Mouse (Mus musculus) neural tube, embryonic 11.5 days (tissue): Measurements from ENCODE around the gene Socs2. TPM values are rescaled to one million over a fixed set of nuclear protein-coding genes. Genes with fewer than 3 reads are reported as not detected.
A peak's percentile ranks its signal among the peaks of the same experiment; 100 is the strongest.

ENCODE experiments used
- ATAC-seq: fragments of 200-750 bp; cut with Nextera tagmentation; 2 replicates; pipeline ENCODE4 v1.8.0; 2017; ENCODE audit warnings: moderate number of reproducible peaks, mild to moderate bottlenecking, moderate TSS enrichment, moderate library complexity; ENCODE audit not compliant: insufficient read depth, low FRiP score, low TSS enrichment
- DNase-seq: peaks from one replicate; pipeline ENCODE4 v3.0.0-alpha.2; 2015; ENCODE audit warnings: low spot score
- H3K27ac ChIP-seq: fragments of 300-500 bp; sonication (generic); 2 replicates; pipeline ENCODE4 v1.5.1; 2014; ENCODE audit warnings: low read depth, mild to moderate bottlenecking, low read length
- H3K27me3 ChIP-seq: fragments of 300-500 bp; sonication (generic); 2 replicates; pipeline ENCODE4 v1.6.1; 2014; ENCODE audit warnings: mild to moderate bottlenecking, low read length, mixed read lengths; ENCODE audit not compliant: control insufficient read depth, insufficient read depth
- H3K36me3 ChIP-seq: fragments of 300-500 bp; sonication (generic); 2 replicates; pipeline ENCODE4 v1.6.1; 2014; ENCODE audit warnings: mild to moderate bottlenecking, low read length, moderate library complexity, mixed read lengths; ENCODE audit not compliant: control insufficient read depth, insufficient read depth
- H3K4me1 ChIP-seq: fragments of 300-500 bp; sonication (generic); 2 replicates; pipeline ENCODE4 v1.6.1; 2014; ENCODE audit warnings: low read length, mixed read lengths; ENCODE audit not compliant: control insufficient read depth, insufficient read depth
- H3K4me2 ChIP-seq: fragments of 300-500 bp; sonication (generic); 2 replicates; pipeline ENCODE4 v1.6.1; 2014; ENCODE audit warnings: low read depth, mild to moderate bottlenecking, moderate library complexity
- H3K4me3 ChIP-seq: fragments of 300-500 bp; sonication (generic); 2 replicates; pipeline ENCODE4 v1.5.1; 2014; ENCODE audit warnings: low read depth, low read length
- H3K9ac ChIP-seq: fragments of 300-500 bp; sonication (generic); 2 replicates; pipeline ENCODE4 v1.6.1; 2014; ENCODE audit warnings: mild to moderate bottlenecking, low read length
- H3K9me3 ChIP-seq: fragments of 300-500 bp; sonication (generic); 2 replicates; pipeline ENCODE4 v1.6.1; 2016; ENCODE audit warnings: low read length; ENCODE audit not compliant: control insufficient read depth
- WGBS: fragments of 180-500 bp; shearing (Covaris S2); extraction: QIAGEN DNeasy Blood & Tissue Kit; methylation state at CpG from one replicate; pipeline ENCODE4 v1.1.7; 2014; 5-methylcytosine and 5-hydroxymethylcytosine counted together
- polyA plus RNA-seq: library from polyadenylated mRNA; unstranded; fragments of >200 nt; fragmentation: Nextera tagmentation; extraction: Ambion mirVana; gene quantifications from 2 replicates; pipeline ENCODE4 v1.2.1, GENCODE M21; 2014

The Socs2 gene
- polyA plus RNA-seq, 1 experiment from 2014 or later: 46.0 TPM

- no peak overlapping the region for H3K4me2 ChIP-seq
- 25% methylated on average over 3 of the region's 4 CpGs for WGBS
- no peak overlapping the region for H3K9ac ChIP-seq
- H3K4me3 ChIP-seq: no peak overlapping the region
- DNase-seq (no peak), ATAC-seq (peak; percentile 60; the same call in 1 of the 2 replicates)
- no peak overlapping the region for H3K27ac ChIP-seq
- no peaks in the 10 kb centered on the region for H3K36me3 ChIP-seq
- no peaks in the 10 kb centered on the region for H3K4me1 ChIP-seq
- H3K27me3 ChIP-seq: no peaks in the 10 kb centered on the region
- no peaks in the 10 kb centered on the region for H3K9me3 ChIP-seq
Measured at GRCm38 (mm10) chr10:95336781-95337544, 80.0 kb downstream of the Socs2 start.

Other genes with a start within 250 kb of the Socs2 start
- gene Cradd, start 93.0 kb downstream of the Socs2 start, polyA plus RNA-seq: 12.5 and 14.0 TPM in 2 replicates
- gene Mrpl42, start 84.8 kb upstream of the Socs2 start, polyA plus RNA-seq: 295 and 300 TPM in 2 replicates
- gene Ube2n, start 98.0 kb upstream of the Socs2 start, polyA plus RNA-seq: 462 and 477 TPM in 2 replicates
- gene Nudt4, start 147.0 kb upstream of the Socs2 start, polyA plus RNA-seq: 139 TPM in 2 replicates